Mouse (Mus musculus): ENCODE data around the gene Ccl2. TPM values are rescaled to one million over a fixed set of nuclear protein-coding genes. Genes with fewer than 3 reads are reported as not detected.

Ccl2 gene
- polyA plus RNA-seq, 1 experiment from 2014 or later = 11.4 TPM

GRCm38 (mm10) chr11:82073686-82074085 is 38.3 kb downstream of the Ccl2 start:
- no peak overlapping the region for H3K27ac ChIP-seq (replicated peaks in 1 of 2; ENCODE audit: control insufficient read depth in 1 of 2, insufficient read depth in 1 of 2, low read depth in 2 of 2, low read length in 2 of 2)
- 80% methylated on average over 3 of the region's 3 CpGs for WGBS
- ATAC-seq (ENCODE audit: insufficient number of reproducible peaks, insufficient read depth, low FRiP score, low read depth) = no peak
- 0 out of 2 replicates have a peak, but pooled peaks cover 2% of the 10 kb centered on the region for H3K9me3 ChIP-seq (ENCODE audit: control insufficient read depth, low read length)
- no peaks in the 10 kb centered on the region for H3K36me3 ChIP-seq (ENCODE audit: control insufficient read depth, insufficient read depth, low read length)
- no peaks in the 10 kb centered on the region for H3K27me3 ChIP-seq (ENCODE audit: control insufficient read depth, insufficient read depth, low read length)
- H3K4me1 ChIP-seq (ENCODE audit: control insufficient read depth in 2 of 2, insufficient read depth in 2 of 2, low read length in 2 of 2) = no peaks in the 10 kb centered on the region
- H3K9ac ChIP-seq (ENCODE audit: low read length) = no peak overlapping the region
- H3K4me3 ChIP-seq (ENCODE audit: control insufficient read depth in 1 of 2, insufficient read depth in 1 of 2, low read depth in 1 of 2, low read length in 2 of 2) = no peak overlapping the region
- no peak overlapping the region for H3K4me2 ChIP-seq (ENCODE audit: low read length)

- WGBS = 63% methylated on average over 3 of the region's 3 CpGs
- ATAC-seq (ENCODE audit: insufficient number of reproducible peaks, insufficient read depth, low FRiP score, low read depth) = no peak
- H3K27ac ChIP-seq (replicated peaks in 1 of 2; ENCODE audit: control insufficient read depth in 1 of 2, insufficient read depth in 1 of 2, low read depth in 2 of 2, low read length in 2 of 2) = no peak overlapping the region
Measured at GRCm38 (mm10) chr11:82077031-82077430, 41.7 kb downstream of the Ccl2 start.

GRCm38 (mm10) chr11:82078136-82078730 is 42.9 kb downstream of the Ccl2 start:
- Histone ChIP-seq H3K27ac (replicated peaks in 1 of 2; ENCODE audit: control insufficient read depth in 1 of 2, insufficient read depth in 1 of 2, low read depth in 2 of 2, low read length in 2 of 2) (no peak overlapping the region), H3K4me2 (ENCODE audit: low read length) (no peak overlapping the region), H3K36me3 (ENCODE audit: control insufficient read depth, insufficient read depth, low read length) (no peaks in the 10 kb centered on the region), H3K4me3 (ENCODE audit: control insufficient read depth in 1 of 2, insufficient read depth in 1 of 2, low read depth in 1 of 2, low read length in 2 of 2) (no peak overlapping the region), H3K27me3 (ENCODE audit: control insufficient read depth, insufficient read depth, low read length) (no peaks in the 10 kb centered on the region), H3K9ac (ENCODE audit: low read length) (no peak overlapping the region), H3K4me1 (ENCODE audit: control insufficient read depth in 2 of 2, insufficient read depth in 2 of 2, low read length in 2 of 2) (no peaks in the 10 kb centered on the region), H3K9me3 (ENCODE audit: control insufficient read depth, low read length) (0 out of 2 replicates have a peak, but pooled peaks cover 2% of the 10 kb centered on the region)
- no peak for ATAC-seq (ENCODE audit: insufficient number of reproducible peaks, insufficient read depth, low FRiP score, low read depth)

More at GRCm38 (mm10) chr11:82077031-82077430, 41.7 kb downstream of the Ccl2 start:
- Histone ChIP-seq H3K9ac (ENCODE audit: low read length) (no peak overlapping the region), H3K4me3 (ENCODE audit: control insufficient read depth in 1 of 2, insufficient read depth in 1 of 2, low read depth in 1 of 2, low read length in 2 of 2) (no peak overlapping the region), H3K4me1 (ENCODE audit: control insufficient read depth in 2 of 2, insufficient read depth in 2 of 2, low read length in 2 of 2) (no peaks in the 10 kb centered on the region), H3K9me3 (ENCODE audit: control insufficient read depth, low read length) (0 out of 2 replicates have a peak, but pooled peaks cover 2% of the 10 kb centered on the region), H3K4me2 (ENCODE audit: low read length) (no peak overlapping the region), H3K27me3 (ENCODE audit: control insufficient read depth, insufficient read depth, low read length) (no peaks in the 10 kb centered on the region), H3K36me3 (ENCODE audit: control insufficient read depth, insufficient read depth, low read length) (no peaks in the 10 kb centered on the region)

GRCm38 (mm10) chr11:82080865-82081264 is 45.5 kb downstream of the Ccl2 start:
- H3K9me3 ChIP-seq (ENCODE audit: control insufficient read depth, low read length) = no peaks in the 10 kb centered on the region
- 60% methylated on average over 3 of the region's 3 CpGs for WGBS

GRCm38 (mm10) chr11:82084360-82084759 is 49.0 kb downstream of the Ccl2 start:
- Histone ChIP-seq H3K36me3 (ENCODE audit: control insufficient read depth, insufficient read depth, low read length) (no peaks in the 10 kb centered on the region), H3K27me3 (ENCODE audit: control insufficient read depth, insufficient read depth, low read length) (no peaks in the 10 kb centered on the region), H3K4me3 (ENCODE audit: control insufficient read depth in 1 of 2, insufficient read depth in 1 of 2, low read depth in 1 of 2, low read length in 2 of 2) (no peak overlapping the region), H3K9ac (ENCODE audit: low read length) (no peak overlapping the region), H3K4me2 (ENCODE audit: low read length) (no peak overlapping the region), H3K27ac (replicated peaks in 1 of 2; ENCODE audit: control insufficient read depth in 1 of 2, insufficient read depth in 1 of 2, low read depth in 2 of 2, low read length in 2 of 2) (no peak overlapping the region), H3K4me1 (ENCODE audit: control insufficient read depth in 2 of 2, insufficient read depth in 2 of 2, low read length in 2 of 2) (no peaks in the 10 kb centered on the region), H3K9me3 (ENCODE audit: control insufficient read depth, low read length) (no peaks in the 10 kb centered on the region)
- WGBS = 85% methylated on average over 3 of the region's 3 CpGs
- no peak for ATAC-seq (ENCODE audit: insufficient number of reproducible peaks, insufficient read depth, low FRiP score, low read depth)

More at GRCm38 (mm10) chr11:82080865-82081264, 45.5 kb downstream of the Ccl2 start:
- Histone ChIP-seq H3K36me3 (ENCODE audit: control insufficient read depth, insufficient read depth, low read length) (no peaks in the 10 kb centered on the region), H3K9ac (ENCODE audit: low read length) (no peak overlapping the region), H3K4me1 (ENCODE audit: control insufficient read depth in 2 of 2, insufficient read depth in 2 of 2, low read length in 2 of 2) (no peaks in the 10 kb centered on the region), H3K27me3 (ENCODE audit: control insufficient read depth, insufficient read depth, low read length) (no peaks in the 10 kb centered on the region), H3K4me3 (ENCODE audit: control insufficient read depth in 1 of 2, insufficient read depth in 1 of 2, low read depth in 1 of 2, low read length in 2 of 2) (no peak overlapping the region), H3K4me2 (ENCODE audit: low read length) (no peak overlapping the region), H3K27ac (replicated peaks in 1 of 2; ENCODE audit: control insufficient read depth in 1 of 2, insufficient read depth in 1 of 2, low read depth in 2 of 2, low read length in 2 of 2) (no peak overlapping the region)
- no peak for ATAC-seq (ENCODE audit: insufficient number of reproducible peaks, insufficient read depth, low FRiP score, low read depth)

Other genes starting within 250 kb of the Ccl2 start
- not detected in 2 replicates for gene 5530401A14Rik, start 174.9 kb upstream of the Ccl2 start, polyA plus RNA-seq (2014; fragmentation: Nextera tagmentation; extraction: Ambion mirVana)
- 0.05 TPM in 1 of 2 replicates, not detected in the other for gene Asic2, start 67.1 kb upstream of the Ccl2 start, polyA plus RNA-seq (2014; fragmentation: Nextera tagmentation; extraction: Ambion mirVana)
- not detected in 2 replicates for gene Gm17268, start 3.0 kb downstream of the Ccl2 start, polyA plus RNA-seq (2014; fragmentation: Nextera tagmentation; extraction: Ambion mirVana)
- gene Ccl7, start 10.1 kb downstream of the Ccl2 start, polyA plus RNA-seq (2014; fragmentation: Nextera tagmentation; extraction: Ambion mirVana) = 3.2 and 3.9 TPM in 2 replicates
- 0.31 TPM in 1 of 2 replicates, not detected in the other for gene Ccl11, start 22.3 kb downstream of the Ccl2 start, polyA plus RNA-seq (2014; fragmentation: Nextera tagmentation; extraction: Ambion mirVana)
- 1.9 and 2.9 TPM in 2 replicates for gene Ccl12, start 66.3 kb downstream of the Ccl2 start, polyA plus RNA-seq (2014; fragmentation: Nextera tagmentation; extraction: Ambion mirVana)
- gene Ccl8, start 79.6 kb downstream of the Ccl2 start, polyA plus RNA-seq (2014; fragmentation: Nextera tagmentation; extraction: Ambion mirVana) = not detected in 2 replicates